Mouse (Mus musculus): ENCODE measurements around the gene Lrp8.
A peak's percentile ranks its signal among the peaks of the same experiment; 100 is the strongest.

The Lrp8 gene

DNA sequence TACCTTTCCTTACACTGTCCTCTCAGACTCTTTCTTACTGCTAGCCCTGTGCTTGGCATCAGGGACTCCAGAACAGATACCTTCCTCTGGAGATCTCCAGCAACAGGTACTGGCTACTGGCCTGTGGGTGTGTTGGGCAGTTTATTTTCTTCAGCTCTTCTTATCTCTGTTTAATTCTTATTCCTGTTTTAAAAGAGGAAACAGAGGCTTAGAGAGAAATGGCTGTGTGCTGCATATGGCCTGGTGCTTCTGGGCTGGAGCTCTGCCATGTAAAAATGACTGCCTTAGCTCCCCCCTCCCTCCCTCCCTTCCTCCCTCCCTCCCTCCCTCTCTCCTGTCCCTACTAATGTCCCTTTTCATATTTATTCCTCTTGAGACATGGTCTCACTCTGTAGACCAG lies 6.6 kb downstream of the Lrp8 start:
- no peak for DNase-seq (ENCODE audit: low spot score in 2 of 2)

DNA sequence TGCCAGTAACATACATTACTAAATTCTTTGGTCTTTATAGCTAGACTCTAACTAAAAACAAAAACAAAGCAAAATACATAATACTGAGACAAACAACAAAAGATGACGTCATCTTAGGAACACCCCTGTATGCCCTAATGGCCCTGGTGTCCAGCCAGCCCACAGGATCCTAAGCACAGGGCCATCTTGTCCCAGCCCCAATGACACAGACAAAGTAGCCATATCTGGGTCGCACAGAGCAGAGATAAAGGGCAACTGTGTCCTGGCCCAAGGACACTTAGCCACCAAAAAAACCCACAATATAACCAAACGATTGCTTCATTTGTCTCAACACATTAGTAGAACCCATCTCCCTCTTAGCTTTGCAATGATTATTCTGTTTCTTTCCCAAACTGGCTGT lies 8.9 kb downstream of the Lrp8 start:
- no peak for DNase-seq (ENCODE audit: low spot score in 2 of 2)

DNA sequence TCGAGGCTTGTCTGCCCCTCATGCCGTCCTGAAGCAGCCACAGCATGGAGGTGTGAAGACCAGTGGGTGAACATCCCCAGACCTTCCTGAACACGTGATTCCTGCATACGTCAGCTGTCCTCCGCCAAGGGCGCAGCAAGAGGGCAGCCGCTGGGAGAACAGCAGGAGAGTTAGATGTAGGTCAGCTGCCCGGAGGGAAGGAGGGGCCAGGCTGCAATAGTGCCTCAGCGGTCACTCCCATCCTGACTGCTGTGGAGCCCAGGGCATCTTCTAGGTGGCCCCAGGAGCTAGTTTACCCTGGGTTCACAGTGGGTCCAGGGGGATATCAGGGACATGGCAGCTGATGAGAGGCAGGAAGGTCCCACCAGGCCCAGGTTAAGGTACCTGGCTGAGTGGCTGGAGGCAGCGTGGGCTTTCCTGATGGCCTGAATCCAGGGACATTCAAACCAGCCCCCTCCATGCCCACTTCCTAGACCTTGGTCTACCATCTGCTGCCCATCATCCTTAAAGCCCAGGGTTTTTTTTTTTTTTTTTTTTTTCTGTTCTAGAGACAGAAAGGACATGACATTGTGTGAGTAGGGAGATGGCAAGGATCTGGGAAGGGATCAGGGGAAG lies 9.8 kb downstream of the Lrp8 start:
- DNase-seq (ENCODE audit: low spot score in 2 of 2), result no peak

DNA sequence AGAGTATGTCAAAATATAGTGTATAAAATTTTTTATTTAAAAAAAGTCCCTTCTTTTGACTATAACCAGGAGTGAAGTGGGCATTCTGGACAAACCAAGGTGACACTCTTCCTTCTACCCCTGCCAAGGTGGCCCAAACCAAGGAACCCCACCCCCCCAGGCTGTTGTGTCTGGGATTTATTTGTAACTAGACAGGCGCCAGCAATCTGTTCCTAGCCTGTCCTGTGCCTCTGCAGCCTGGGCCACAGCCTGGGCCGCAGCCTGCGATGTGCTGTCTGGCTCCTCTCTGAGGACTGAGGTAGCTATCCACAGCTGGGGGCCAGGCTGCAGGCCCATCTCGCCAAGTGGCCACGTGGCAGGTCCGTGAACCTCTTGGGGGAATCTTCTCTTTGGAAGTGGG lies 10.3 kb downstream of the Lrp8 start:
- DNase-seq (ENCODE audit: low spot score in 2 of 2), result no peak

DNA sequence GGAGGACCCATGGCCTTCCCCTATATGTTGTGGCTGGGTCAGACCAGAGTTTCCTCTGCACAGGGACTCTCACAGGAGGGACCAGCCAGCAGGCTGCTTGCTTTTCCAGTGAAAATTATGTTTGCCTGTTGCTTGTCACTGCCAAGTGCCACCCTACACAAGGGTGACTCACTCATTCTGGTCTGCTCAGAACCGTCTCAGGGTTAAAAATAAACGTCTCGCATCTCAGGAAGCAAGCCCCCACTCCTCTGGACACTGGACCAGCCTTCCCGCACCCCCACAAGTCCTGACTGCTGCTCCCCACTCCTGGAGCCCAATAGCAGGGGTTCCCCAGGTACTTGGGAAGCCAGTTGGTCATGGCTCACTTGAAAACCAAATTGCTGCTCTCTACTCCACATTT lies 14.4 kb downstream of the Lrp8 start:
- DNase-seq (ENCODE audit: low spot score in 2 of 2), result peak in 1 of 2 experiments; percentile 58

DNA sequence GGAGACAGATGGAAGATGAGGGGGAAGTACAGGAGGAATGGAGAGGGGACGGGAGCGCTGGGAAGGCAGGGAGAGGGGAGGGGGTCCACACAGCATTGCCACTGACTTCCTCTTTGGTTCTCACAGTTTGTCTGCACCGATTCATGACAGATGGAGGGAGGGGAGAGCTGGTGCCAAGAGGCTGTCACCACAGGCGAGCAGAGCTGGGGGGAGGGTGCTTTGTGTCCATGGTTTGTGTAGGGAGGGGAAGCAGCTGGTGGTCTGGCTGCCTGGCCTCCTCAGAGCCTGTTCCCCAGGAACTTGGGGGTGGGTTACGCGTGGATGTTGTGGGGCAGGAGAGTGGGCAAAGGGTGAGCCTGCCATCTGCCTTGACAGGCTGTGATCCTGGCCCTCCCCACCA lies 15.4 kb downstream of the Lrp8 start:
- no peak for DNase-seq (ENCODE audit: low spot score in 2 of 2)

DNA sequence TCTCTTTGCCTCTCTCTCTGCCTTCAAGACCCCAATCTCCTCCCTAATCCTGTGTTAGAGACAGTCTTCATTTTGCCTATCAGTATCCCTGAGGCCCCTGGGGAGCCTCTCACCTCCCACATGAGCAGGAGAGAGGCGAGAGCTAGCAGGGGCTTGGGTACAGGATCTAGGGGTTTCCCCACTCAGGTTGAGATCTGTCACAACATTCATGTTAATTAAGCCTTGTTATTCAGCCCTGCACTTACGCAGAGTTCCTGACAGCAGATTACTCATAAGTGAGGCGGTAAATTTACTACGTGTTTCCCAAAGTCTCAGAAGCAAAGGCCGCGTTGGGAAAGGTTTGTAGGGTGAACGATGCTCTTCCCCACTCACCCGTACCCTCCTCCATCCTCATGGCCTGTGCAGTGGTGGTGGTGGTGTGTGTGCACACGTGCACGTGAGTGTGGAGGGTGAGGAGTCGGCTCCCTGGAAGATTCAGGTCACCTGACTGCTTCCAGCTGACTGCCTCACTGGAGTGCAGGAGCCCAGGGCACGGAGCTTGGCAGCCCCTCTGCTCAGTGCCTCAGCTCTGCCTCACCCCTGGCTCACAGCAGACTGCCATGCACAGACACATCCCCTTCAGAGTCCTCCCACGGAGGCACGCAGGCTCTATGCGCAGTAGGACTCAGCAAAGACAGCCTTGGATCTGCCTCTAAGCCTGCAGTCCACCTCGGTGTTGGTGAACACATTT lies 18.1 kb downstream of the Lrp8 start:
- peak in 1 of 2 experiments; percentile 55 for DNase-seq (ENCODE audit: low spot score in 2 of 2)

DNA sequence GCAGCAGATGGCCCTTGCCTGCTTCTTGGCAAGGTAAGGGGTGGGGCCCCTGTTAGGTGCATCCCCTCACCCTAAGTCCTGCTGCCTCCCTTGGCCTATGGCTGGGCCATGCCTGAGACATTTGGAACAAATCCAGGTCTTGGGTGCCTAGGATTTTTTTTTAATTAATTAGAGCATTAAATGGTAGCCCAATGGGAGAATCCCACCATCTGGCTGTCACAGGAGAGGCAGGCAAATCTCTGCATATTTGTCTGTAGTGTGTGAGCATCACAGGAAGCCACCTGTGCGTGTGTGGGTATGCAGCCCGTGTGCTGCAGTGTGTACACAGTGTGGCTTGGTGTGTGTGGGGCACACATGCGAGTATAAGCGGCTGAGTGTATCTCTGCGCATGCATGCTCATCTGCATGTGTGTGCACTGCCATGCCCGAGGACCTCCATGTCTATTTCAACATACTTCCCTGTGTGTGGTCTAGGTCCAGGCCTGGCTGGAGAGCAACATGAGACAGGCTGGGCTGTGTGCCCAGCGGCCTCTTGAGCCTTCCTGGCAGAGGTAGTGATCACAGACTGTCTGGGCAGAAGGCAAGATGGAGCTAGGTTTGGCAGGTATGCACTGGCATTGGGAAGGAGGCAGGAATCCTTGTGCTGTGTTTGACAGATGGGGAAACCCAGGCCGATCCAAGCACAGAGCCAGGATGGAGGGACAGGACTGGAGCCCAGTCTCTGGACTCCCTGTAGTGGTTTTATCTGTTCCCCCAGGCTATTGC lies 19.0 kb downstream of the Lrp8 start:
- no peak for DNase-seq (ENCODE audit: low spot score in 2 of 2)

DNA sequence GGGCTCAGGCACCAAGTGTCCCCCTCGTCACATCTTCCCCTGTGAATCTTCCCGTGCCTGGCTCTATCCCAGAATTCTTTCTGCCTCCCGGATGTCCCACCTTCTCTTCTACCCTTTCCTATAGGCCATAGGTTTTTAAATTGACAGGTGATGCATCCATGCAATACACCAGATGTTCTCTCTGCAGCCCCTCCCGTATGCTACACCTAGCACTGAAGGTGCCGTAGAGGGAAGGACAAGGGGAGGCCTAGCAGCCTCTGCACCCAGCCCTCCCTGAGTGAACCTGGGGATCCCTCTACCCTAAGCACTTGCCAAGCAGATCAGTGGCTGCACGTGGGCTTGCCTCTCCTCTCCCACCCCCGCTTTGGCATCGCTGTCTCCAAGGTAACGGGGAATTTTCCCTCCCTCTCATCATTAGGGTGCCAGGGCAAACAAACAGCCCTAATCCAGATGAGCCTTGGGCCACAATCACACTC lies 20.9 kb downstream of the Lrp8 start:
- peak in 1 of 2 experiments; percentile 53 for DNase-seq (ENCODE audit: low spot score in 2 of 2)

DNA sequence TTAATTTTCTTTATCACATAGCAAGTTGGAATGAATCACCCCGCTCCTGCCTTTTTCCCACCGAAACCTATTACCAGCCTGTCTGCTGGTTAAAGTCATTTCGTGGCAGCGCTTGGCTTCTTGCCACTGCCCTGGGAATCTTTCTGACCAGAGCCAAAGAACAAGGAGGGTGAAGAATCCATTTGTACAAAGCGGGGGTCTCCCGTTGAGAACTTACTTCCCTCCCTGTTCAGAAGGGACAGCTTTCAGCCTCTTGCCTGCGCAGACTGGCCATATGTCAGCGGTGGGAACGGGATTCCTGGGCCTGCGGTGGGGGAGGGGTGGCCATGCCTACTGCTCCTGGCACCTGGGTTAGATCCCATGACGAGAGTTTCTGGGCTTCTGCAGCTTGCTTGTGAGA lies 21.4 kb downstream of the Lrp8 start:
- no peak for DNase-seq (ENCODE audit: low spot score in 2 of 2)

DNA sequence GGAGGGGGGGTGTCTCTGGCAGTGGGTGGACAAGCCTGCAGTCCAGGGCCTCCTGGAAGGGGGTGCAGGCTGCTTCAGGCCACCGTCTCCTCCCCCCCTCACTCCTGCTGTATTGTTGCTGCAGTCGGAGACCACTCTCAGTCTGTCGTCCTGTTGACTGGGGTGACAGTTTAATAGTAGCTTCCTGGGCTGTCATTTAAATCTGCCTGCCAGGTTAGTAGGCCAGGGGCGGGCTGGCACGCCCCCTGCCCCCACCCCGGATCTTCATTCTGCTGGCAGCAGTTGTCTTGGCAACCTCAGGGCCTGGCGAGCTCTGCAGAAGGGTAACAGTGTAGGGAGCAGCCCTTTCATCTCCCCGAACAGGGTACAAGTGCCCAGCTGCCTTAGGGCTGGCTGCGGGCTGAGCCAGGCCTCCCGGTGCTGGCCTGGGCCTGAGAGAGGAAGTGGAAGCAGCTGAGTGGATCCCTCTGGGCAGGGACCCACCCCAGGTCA lies 26.7 kb downstream of the Lrp8 start:
- DNase-seq (ENCODE audit: low spot score in 2 of 2), result no peak

DNA sequence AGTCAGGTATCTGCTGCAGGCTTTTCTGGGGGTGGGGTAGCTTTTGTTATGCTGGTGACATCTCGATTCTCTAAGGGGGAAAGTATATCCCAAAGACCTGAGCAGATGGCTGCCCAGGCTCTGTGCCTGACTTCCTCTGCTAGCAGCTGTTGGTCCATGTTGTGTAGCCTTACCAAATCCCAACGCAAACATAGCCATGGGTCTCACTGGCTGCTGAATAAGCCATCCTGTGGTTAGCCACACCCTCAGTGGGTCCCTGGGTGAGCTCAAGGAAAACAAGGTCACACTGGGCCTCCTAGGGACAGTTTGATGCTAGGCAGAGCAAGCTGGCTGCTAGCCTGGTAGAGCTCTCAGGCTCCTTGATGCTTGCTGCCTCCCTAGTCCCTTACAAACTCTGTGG lies 27.6 kb downstream of the Lrp8 start:
- DNase-seq (ENCODE audit: low spot score in 2 of 2), result no peak

DNA sequence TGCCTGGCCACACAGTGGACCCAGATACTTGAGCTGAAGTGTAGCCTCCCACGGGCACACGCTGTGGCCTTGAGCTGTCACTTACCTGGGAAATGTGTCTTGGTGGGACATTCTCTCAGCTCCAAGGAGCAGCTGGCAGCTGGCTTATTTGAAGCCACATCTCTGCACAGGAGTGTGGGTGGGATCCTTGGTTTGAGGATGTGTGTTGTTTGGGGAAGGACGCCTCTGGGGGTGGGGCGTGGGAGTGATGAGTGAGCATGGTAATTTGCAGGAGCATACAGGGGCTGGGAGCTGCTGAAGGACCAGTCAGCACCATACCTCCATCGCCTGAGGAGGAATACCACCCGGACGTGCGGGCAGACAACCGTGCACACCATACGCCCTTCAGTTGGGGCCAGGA lies 28.1 kb downstream of the Lrp8 start:
- DNase-seq (ENCODE audit: low spot score in 2 of 2), result peak; percentile 81 to 83

DNA sequence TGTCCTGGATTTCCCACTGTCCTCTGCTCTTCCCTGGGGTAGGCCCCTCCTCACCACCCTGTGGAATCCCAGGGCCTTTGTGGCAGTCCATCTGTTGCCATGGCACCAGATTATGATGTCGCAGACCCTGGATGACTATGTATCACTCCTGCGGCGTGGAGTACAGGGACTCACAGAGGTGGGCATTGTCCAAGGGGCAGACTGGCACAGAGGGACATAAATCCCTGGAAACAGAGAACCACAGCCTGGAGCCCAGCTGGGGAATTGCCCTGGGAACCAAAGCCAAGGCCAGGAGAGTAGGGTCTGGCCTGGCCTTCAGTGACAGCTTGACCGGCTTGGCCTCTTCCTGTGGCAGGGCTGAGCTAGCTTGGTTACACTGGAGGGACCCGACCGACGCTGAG lies 28.8 kb downstream of the Lrp8 start:
- no peak for DNase-seq (ENCODE audit: low spot score in 2 of 2)

DNA sequence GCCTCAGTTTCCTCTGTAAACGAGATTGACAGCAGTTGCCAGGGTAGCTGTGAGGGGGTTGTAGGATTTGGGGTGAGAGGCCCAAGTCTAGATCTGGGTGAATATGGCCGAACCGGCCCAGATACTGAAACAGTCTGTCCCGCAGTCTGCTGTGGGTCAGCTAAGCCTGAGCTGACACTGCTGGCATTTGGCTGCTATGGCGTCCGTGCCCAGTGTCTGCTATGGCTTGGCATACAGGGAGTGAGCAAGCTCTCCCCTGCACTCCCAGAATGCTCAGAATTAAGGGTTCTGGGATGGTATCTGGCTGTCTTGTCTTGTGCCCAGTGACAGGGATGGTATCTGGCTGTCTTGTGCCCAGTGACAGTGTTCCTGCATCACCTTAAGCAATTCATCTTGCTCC lies 29.6 kb downstream of the Lrp8 start:
- DNase-seq (ENCODE audit: low spot score in 2 of 2), result no peak

DNA sequence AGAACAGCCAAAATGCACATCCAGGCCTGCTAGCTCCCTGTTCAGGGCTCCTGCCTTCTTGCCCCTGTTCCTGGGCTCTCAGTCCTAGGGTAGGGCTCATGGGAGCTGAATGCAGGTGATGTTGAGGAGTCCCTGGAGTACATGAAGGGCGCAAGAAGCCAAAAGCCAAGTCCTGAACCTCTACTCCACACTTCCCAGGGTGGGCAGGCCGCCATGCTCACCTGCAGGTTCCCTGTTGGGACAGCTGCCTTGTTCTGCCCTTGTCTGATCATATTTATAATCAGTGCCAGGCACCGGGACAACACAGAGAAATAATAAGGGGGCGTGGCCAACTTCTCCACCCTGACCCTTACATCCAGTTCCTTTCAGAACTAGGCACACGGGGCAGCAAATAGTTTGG lies 31.5 kb downstream of the Lrp8 start:
- no peak for DNase-seq (ENCODE audit: low spot score in 2 of 2)

DNA sequence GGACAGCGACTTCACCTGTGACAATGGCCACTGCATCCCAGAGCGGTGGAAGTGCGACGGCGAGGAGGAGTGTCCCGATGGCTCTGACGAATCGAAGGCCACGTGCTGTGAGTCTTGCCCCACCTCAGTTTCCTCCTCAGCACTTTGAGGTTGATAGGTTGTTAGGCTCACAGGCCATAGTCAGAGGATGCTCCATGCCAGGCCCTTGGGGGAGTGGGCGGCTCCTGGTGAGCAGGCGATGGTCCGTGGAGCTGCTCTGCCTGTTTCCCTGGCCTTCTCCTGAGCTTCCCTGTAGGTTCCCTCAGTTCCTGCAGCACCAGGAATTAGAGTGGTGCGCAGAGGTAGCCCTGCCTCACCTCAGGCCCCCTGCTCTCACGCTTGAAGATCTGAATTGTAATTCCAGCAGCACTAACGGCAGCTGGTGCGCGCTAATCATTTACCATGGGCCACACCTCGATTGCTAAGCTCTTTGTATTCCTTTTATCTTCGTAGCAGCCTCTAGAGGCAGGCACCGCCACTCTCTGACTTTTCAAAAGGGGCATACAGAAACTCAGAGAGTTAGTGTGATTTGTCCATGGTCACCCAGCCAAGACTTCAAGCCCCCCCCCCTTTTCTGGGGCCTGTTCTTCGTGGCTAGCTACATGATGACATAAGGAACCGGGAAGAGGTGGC lies 32.7 kb downstream of the Lrp8 start:
- DNase-seq (ENCODE audit: low spot score in 2 of 2), result no peak

DNA sequence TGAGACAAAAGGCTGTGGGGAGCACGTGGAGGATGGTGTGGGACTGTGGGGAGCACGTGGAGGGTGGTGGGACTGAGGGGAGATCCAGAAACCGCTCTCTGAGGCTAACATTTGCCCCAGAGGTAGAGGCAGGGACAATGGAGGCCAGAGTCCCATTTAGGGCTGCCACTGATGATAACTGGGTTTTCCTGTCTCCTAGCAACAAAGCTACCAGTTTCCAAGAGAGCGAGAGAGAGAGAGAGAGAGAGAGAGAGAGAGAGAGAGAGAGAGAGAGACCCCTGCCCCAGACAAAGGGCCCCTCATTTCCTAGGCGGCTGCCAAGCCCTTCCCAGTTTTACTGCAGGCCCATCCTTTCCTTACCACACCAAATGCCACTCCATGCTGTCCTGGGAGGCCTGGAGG lies 33.4 kb downstream of the Lrp8 start:
- no peak for DNase-seq (ENCODE audit: low spot score in 2 of 2)

DNA sequence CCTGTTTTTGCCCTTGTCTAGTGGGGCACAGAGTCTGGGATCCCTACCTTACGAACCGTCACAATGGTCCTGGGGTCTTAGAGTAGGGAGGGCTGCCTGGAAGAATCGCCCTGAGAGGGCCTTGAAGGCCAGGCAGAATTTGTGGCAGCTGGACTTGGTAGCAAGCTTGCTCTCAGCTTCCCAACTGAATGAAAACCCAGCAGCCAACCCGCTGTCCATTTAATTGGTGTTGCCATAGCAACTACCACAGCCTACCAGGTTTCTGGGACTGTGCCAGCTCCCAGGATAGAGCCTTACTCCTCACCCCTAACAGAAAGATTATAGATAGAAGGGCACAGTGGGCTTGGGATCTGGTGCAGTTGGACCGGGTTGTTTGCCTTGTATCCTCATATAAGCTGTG lies 34.7 kb downstream of the Lrp8 start:
- peak; percentile 71 to 80 for DNase-seq (ENCODE audit: low spot score in 2 of 2)

DNA sequence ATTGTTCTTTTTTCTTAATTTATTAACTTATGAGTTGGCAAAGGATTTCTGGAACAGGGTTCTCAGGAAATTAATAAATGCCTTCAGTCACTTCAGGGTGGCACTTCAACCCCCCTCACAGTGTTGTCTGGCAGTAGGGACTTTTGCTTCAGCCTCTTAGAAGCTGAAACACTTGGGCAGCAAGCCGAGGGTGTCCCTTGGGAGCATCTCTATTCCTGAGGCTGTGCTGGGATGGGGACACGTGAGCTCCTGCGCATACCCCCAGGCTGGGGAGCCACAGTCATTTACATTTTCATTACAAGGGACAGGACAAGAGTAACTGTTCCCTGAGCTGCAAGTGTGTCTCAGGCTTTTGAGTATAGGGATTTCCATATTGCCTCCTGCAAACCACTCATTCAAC lies 35.8 kb downstream of the Lrp8 start:
- no peak for DNase-seq (ENCODE audit: low spot score in 2 of 2)

DNA sequence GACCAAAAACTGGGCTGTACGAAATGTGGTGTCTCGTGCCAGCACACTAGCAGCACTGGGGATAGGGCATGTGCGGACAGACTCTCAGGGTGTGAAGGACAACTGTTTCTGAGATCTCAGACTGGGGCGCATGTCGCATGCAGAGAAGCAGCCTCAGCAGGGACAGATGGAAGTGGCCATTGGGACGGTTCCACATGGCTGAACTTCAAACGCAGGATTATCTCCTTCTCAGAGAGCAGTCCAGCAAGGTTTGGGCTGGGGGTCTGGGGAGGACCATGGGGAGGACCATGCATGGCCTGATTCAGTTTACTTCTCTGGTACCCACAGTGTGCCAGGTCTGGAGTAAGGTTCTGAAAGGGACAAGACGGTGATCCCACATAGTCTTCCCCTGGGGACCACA lies 41.6 kb downstream of the Lrp8 start:
- DNase-seq (ENCODE audit: low spot score in 2 of 2), result no peak

DNA sequence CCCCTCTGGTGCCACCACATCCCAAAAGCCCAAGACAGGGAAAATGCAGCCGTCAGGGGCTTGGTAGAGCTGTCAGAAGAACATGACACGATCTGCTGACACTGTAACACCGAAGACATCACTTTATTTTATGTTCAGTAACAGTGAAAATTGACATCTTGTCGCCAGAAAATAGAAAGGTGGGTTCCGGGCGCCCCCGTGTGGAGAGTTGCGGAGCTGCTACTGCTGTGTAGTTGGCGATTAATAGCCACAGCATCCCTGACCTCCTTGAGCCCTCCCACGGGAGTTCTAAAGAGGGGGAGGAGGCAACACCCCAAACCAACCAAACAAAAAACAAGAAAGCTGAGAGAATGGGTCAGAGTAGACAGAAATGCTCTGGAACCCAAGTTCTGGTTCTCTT lies 42.9 kb downstream of the Lrp8 start:
- peak; percentile 84 to 85 for DNase-seq (ENCODE audit: low spot score in 2 of 2)

All from right cerebral cortex, adult 2 months (tissue).